Mouse (Mus musculus): ENCODE results near the gene Il1rap.

GRCm38 (mm10) chr16:26643077-26643476 is 61.6 kb downstream of the Il1rap start:
- no peak for TF ChIP-seq EP300 (IDR thresholded peaks at IDR 0.05; ENCODE audit: low read depth)
- no peak for TF ChIP-seq CTCF (IDR thresholded peaks at IDR 0.05; ENCODE audit: low read depth)
